Mouse (Mus musculus): ENCODE measurements around the gene Stk32b.

DNA sequence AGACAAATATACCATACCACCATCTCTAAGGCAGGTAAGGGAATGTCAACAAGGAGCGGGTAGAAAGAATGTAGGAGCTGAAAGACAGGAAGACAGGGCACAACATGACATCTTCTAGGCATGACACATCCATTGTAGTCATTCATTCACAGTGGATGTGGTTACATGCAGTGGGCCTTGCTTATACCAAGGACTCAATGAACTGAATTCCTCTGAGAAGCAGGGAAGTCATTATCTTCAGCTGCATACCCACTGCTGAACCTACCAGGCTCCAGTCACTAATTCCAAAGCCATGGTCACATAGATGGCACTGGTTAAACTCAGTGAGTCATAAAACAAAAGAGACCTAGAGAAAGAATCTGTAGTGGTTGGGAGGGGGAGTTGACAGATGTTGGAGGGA, 105.1 kb downstream of the Stk32b start:
- TF ChIP-seq CTCF (IDR thresholded peaks at IDR 0.05; ENCODE audit: low read depth) (no peak), EP300 (optimal IDR thresholded peaks at IDR 0.05) (no peak)
